Mouse (Mus musculus) myocyte (in vitro differentiated cells): ENCODE measurements around the gene Erg. TPM values are rescaled to one million over a fixed set of nuclear protein-coding genes. Genes with fewer than 3 reads are reported as not detected.

ENCODE experiments used
- H3K27me3 ChIP-seq: one replicate; pipeline ENCODE4 v1.6.1; 2011; ENCODE audit not compliant: control insufficient read depth, insufficient read depth, insufficient read length
- H3K36me3 ChIP-seq: one replicate; pipeline ENCODE4 v1.6.1; 2011; ENCODE audit not compliant: control insufficient read depth, insufficient read depth
- H3K4me2 ChIP-seq: one replicate; pipeline ENCODE4 v1.6.1; 2011; ENCODE audit warnings: low read depth, control low read depth
- H3K4me3 ChIP-seq: one replicate; pipeline ENCODE4 v1.5.1; 2011; ENCODE audit warnings: mild to moderate bottlenecking, control low read depth, moderate library complexity
- H3K79me2 ChIP-seq: one replicate; pipeline ENCODE4 v1.6.1; 2011; ENCODE audit not compliant: control insufficient read depth, insufficient read depth
- H3ac ChIP-seq: one replicate; pipeline ENCODE4 v1.6.1; 2011; ENCODE audit not compliant: control insufficient read depth, insufficient read length
- CEBPB ChIP-seq: IDR thresholded peaks from 2 replicates; pipeline ENCODE4 v1.6.1; 2011; ENCODE audit warnings: mild to moderate bottlenecking, moderate library complexity; ENCODE audit not compliant: poor library complexity, insufficient read depth, severe bottlenecking
- E2F4 ChIP-seq: IDR thresholded peaks from one replicate; pipeline ENCODE4 v1.6.1; 2011; ENCODE audit warnings: mild to moderate bottlenecking, control low read depth, moderate library complexity; ENCODE audit not compliant: insufficient read depth
- MAX ChIP-seq: IDR thresholded peaks from one replicate; pipeline ENCODE4 v1.6.1; 2011; ENCODE audit warnings: low read depth, mild to moderate bottlenecking, control low read depth
- MYOD1 ChIP-seq, 3 experiments: IDR thresholded peaks; one replicate each; pipeline ENCODE4 v1.6.1; 2011; ENCODE audit warnings: control low read depth in 2 of 3, low read depth in 2 of 3, mild to moderate bottlenecking in 2 of 3, moderate library complexity in 1 of 3; ENCODE audit not compliant: insufficient read length in 2 of 3, control insufficient read depth in 1 of 3
- MYOG ChIP-seq, 3 experiments: IDR thresholded peaks; one replicate each; pipeline ENCODE4 v1.6.1; 2011; ENCODE audit warnings: control low read depth in 2 of 3, low read depth in 2 of 3, mild to moderate bottlenecking in 2 of 3; ENCODE audit not compliant: insufficient read length in 2 of 3, control insufficient read depth in 1 of 3, insufficient read depth in 1 of 3
- POLR2A ChIP-seq: IDR thresholded peaks from one replicate; pipeline ENCODE4 v1.6.1; 2011; ENCODE audit warnings: low read depth, mild to moderate bottlenecking, control low read depth, moderate library complexity; ENCODE audit not compliant: insufficient read length
- POLR2AphosphoS2 ChIP-seq: IDR thresholded peaks from one replicate; pipeline ENCODE4 v1.6.1; 2011; ENCODE audit warnings: low read depth, control low read depth; ENCODE audit not compliant: insufficient read length
- REST ChIP-seq: IDR thresholded peaks from one replicate; pipeline ENCODE4 v1.6.1; 2011; ENCODE audit warnings: mild to moderate bottlenecking, control low read depth, moderate library complexity; ENCODE audit not compliant: insufficient read depth, insufficient read length
- SRF ChIP-seq: IDR thresholded peaks from one replicate; pipeline ENCODE4 v1.6.1; 2011; ENCODE audit warnings: low read depth; ENCODE audit not compliant: control insufficient read depth, insufficient read length
- TCF12 ChIP-seq: IDR thresholded peaks from one replicate; pipeline ENCODE4 v1.6.1; 2011; ENCODE audit warnings: mild to moderate bottlenecking, control low read depth; ENCODE audit not compliant: poor library complexity, insufficient read depth, severe bottlenecking
- TCF3 ChIP-seq: IDR thresholded peaks from one replicate; pipeline ENCODE4 v1.6.1; 2011; ENCODE audit warnings: low read depth, control low read depth; ENCODE audit not compliant: insufficient read length
- USF1 ChIP-seq: IDR thresholded peaks from one replicate; pipeline ENCODE4 v1.6.1; 2011; ENCODE audit warnings: low read depth, mild to moderate bottlenecking, control low read depth, moderate library complexity
- polyA plus RNA-seq: library from polyadenylated mRNA; unstranded; fragments of >200 nt; fragmentation: generic; extraction: Trizol; gene quantifications from one replicate; pipeline ENCODE4 v1.2.1, GENCODE M21; 2012; ENCODE audit warnings: missing spikeins

Erg gene
- polyA plus RNA-seq, 1 experiment = 0.04 TPM

DNA sequence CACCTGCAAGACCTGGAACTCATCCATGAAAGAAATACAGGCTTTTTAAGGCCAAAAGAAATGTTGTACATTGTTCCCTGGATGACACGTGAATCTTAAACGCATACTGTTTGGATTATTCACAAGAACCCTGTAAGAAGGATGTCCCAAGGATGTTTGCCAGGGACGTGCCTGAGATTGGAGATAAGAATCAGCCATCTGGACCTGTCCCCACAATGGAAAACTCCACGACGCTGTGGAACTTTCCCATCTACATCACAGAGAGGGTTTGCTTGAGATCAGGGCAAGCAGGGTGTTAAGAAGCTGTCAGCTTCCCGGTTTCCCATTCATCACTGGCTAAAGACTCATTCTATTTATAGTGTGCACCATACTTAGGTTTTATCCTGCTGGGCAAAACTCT lies 122.6 kb downstream of the Erg start:
- Histone ChIP-seq H3K27me3 (peaks cover 38% of the 10 kb centered on the region), H3K36me3 (no peaks in the 10 kb centered on the region), H3K79me2 (no peaks in the 10 kb centered on the region), H3K4me3 (no peak overlapping the region), H3K4me2 (no peak overlapping the region), H3ac (no peak overlapping the region)
- no peak for TF ChIP-seq TCF3
- TF ChIP-seq MYOG (IDR thresholded peaks at IDR 0.05; ENCODE audit: control insufficient read depth in 1 of 3, insufficient read depth in 1 of 3, insufficient read length in 2 of 3, low read depth in 2 of 3) = no peak
- TF ChIP-seq CEBPB = no peak
- TF ChIP-seq TCF12 = no peak

DNA sequence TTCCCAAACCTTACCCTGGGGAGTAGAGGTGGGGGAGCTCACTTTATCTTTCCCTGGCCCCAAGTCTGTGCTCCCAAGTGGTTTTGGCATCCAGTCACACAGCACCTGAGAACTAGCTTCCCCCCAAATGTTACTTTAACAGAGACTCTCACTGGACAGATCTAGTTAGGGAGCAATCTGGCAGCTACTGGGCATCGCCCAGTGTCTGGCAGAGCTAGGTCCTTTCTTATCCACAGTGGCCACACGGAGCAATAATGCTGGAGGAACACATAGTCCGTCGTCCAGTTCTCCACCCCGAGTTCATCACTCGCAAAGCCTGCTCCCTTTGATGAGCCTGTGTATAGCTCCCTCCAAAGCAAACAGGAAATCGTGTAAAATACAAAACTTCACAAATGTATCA lies 124.5 kb downstream of the Erg start:
- H3K79me2 ChIP-seq = no peaks in the 10 kb centered on the region
- H3ac ChIP-seq = no peak overlapping the region
- no peak for TF ChIP-seq POLR2A
- TF ChIP-seq POLR2AphosphoS2 = no peak
- TF ChIP-seq USF1 = no peak
- no peak for TF ChIP-seq MYOD1 (IDR thresholded peaks at IDR 0.05; ENCODE audit: control insufficient read depth in 1 of 3, insufficient read length in 2 of 3, low read depth in 2 of 3)
- no peak for TF ChIP-seq MYOG (IDR thresholded peaks at IDR 0.05; ENCODE audit: control insufficient read depth in 1 of 3, insufficient read depth in 1 of 3, insufficient read length in 2 of 3, low read depth in 2 of 3)
- TF ChIP-seq MAX = no peak
- TF ChIP-seq CEBPB = no peak
- no peak for TF ChIP-seq REST
- TF ChIP-seq TCF3 = no peak
- TF ChIP-seq SRF = no peak
- TF ChIP-seq TCF12 = no peak
- no peak for TF ChIP-seq E2F4
- no peak overlapping the region for H3K4me2 ChIP-seq
- peaks cover 53% of the 10 kb centered on the region for H3K27me3 ChIP-seq
- no peak overlapping the region for H3K4me3 ChIP-seq
- no peaks in the 10 kb centered on the region for H3K36me3 ChIP-seq

DNA sequence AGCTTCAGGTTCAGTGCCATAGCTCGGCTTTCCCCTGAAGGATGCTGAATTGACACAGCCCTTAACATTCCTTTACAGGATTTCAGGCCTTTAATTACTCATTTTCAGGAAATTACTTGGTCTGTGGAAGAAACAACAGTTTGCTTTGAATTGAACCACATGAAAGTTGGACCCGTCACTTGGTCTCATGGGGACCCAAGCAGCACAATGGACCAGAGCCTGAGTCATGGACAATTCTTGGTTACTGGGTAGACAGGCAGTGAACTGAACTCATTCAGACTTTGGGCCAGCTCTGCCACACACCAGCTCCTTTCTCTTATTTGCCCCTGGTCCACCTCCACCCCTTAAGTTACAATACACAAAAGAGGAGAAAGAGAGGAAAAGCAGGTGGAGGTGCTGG lies 126.1 kb downstream of the Erg start:
- Histone ChIP-seq H3K4me3 (no peak overlapping the region), H3ac (no peak overlapping the region), H3K4me2 (no peak overlapping the region), H3K36me3 (no peaks in the 10 kb centered on the region), H3K79me2 (no peaks in the 10 kb centered on the region), H3K27me3 (peaks cover 54% of the 10 kb centered on the region)
- no peak for TF ChIP-seq TCF3
- no peak for TF ChIP-seq POLR2A
- no peak for TF ChIP-seq CEBPB
- no peak for TF ChIP-seq USF1
- TF ChIP-seq MAX = no peak
- TF ChIP-seq E2F4 = no peak
- no peak for TF ChIP-seq SRF
- no peak for TF ChIP-seq POLR2AphosphoS2

DNA sequence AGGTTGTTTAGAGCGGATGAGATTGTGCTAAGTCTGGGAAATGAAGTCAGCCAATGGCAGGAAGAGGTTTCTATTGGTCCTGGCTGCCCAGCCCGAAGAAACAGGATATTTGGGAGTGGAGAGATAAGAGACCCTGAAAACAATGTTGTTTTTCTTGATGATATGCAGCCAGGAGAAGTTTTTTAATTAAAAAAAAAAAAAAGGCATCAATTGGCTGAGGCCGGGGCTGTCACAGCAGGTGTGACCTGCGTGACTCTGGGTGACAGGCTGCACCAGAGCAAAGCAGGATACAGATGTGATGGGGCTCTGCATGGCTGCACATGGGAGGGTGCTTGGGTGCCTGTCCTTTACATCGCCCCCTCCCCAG lies 127.1 kb downstream of the Erg start:
- H3K4me3 ChIP-seq = no peak overlapping the region

GRCm38 (mm10) chr16:95458590-95459324 lies 127.6 kb downstream of the Erg start:
- TF ChIP-seq TCF12 = no peak
- no peak for TF ChIP-seq USF1
- TF ChIP-seq POLR2AphosphoS2 = no peak
- no peak for TF ChIP-seq MYOD1 (IDR thresholded peaks at IDR 0.05; ENCODE audit: control insufficient read depth in 1 of 3, insufficient read length in 2 of 3, low read depth in 2 of 3)
- TF ChIP-seq MYOG (IDR thresholded peaks at IDR 0.05; ENCODE audit: control insufficient read depth in 1 of 3, insufficient read depth in 1 of 3, insufficient read length in 2 of 3, low read depth in 2 of 3) = no peak
- peaks cover 60% of the 10 kb centered on the region for H3K27me3 ChIP-seq
- H3K79me2 ChIP-seq = no peaks in the 10 kb centered on the region
- no peaks in the 10 kb centered on the region for H3K36me3 ChIP-seq
- H3ac ChIP-seq = no peak overlapping the region
- H3K4me2 ChIP-seq = no peak overlapping the region
- H3K4me3 ChIP-seq = no peak overlapping the region

More for the DNA sequence above, 127.1 kb downstream of the Erg start:
- Histone ChIP-seq H3K4me2 (no peak overlapping the region), H3K36me3 (no peaks in the 10 kb centered on the region), H3ac (no peak overlapping the region), H3K27me3 (peaks cover 59% of the 10 kb centered on the region), H3K79me2 (no peaks in the 10 kb centered on the region)
- no peak for TF ChIP-seq CEBPB
- TF ChIP-seq MYOD1 (IDR thresholded peaks at IDR 0.05; ENCODE audit: control insufficient read depth in 1 of 3, insufficient read length in 2 of 3, low read depth in 2 of 3) = no peak
- TF ChIP-seq MYOG (IDR thresholded peaks at IDR 0.05; ENCODE audit: control insufficient read depth in 1 of 3, insufficient read depth in 1 of 3, insufficient read length in 2 of 3, low read depth in 2 of 3) = no peak
- no peak for TF ChIP-seq MAX
- TF ChIP-seq POLR2AphosphoS2 = no peak
- TF ChIP-seq SRF = no peak
- TF ChIP-seq TCF12 = no peak
- no peak for TF ChIP-seq POLR2A
- no peak for TF ChIP-seq E2F4
